Mouse (Mus musculus): ENCODE data around the gene Dock9. TPM values are rescaled to one million over a fixed set of nuclear protein-coding genes. Genes with fewer than 3 reads are reported as not detected.
"Not testable (repeated sequence)": the region's sequence is repeated elsewhere in the genome, so short reads cannot be mapped to it uniquely, and the experiment has no call there.

The Dock9 gene
- polyA plus RNA-seq, 1 experiment from 2014 or later = 6.0 TPM

DNA sequence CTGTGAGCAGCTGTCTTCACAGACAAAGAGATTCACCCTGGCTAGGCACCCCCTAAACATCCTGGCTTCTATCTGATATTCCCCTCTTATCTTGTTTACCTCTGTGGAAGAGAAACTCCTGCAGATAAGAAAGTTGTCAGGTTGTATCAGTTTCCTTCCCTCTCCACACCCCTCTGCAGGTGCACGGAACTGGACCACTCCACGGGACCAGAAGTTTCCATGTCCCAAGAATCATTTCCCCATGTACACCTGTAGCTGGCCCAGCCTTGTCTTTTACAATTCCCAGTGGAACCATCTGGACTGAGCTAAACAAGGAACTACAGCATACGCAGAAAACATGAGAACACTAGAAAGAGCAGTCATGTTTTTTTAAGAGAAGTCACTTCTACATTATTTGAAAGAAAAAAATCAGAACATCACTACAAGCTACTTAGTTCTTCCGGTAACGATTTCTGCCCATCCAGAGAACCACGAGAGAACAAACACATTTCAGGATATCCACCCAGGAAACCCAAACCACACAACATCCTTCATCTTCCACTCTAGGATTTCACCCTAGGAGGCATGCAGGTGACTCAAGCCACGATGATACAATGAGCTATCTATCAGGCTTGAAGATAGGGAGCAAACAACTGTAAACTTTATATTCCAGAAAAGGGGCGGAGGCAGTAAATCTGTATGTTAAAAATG, 101.1 kb downstream of the Dock9 start:
- H3K4me1 ChIP-seq (replicated peaks; ENCODE audit: control insufficient read depth, insufficient read depth, low read length) = peaks cover 5% of the 10 kb centered on the region; the same call in 1 of the 2 replicates
- H3K9me3 ChIP-seq (ENCODE audit: control insufficient read depth, low read length) = no peaks in the 10 kb centered on the region
- no peak for DNase-seq (ENCODE audit: low spot score)
- H3K27ac ChIP-seq (ENCODE audit: low read depth, low read length) = no peak overlapping the region
- no peak overlapping the region for H3K4me3 ChIP-seq (ENCODE audit: low read depth, low read length)
- H3K27me3 ChIP-seq (ENCODE audit: control insufficient read depth, insufficient read depth, low read length) = no peaks in the 10 kb centered on the region
- WGBS = 84% methylated on average over 8 of the region's 8 CpGs
- no peaks in the 10 kb centered on the region for H3K36me3 ChIP-seq (ENCODE audit: control insufficient read depth, insufficient read depth, low read length)
- H3K4me2 ChIP-seq (replicated peaks; ENCODE audit: low read depth, low read length) = no peak overlapping the region
- ATAC-seq (ENCODE audit: low FRiP score) = no peak
- H3K9ac ChIP-seq (ENCODE audit: low read depth, low read length) = no peak overlapping the region

GRCm38 (mm10) chr14:121694706-121695105, 102.9 kb downstream of the Dock9 start:
- H3K4me3 ChIP-seq (ENCODE audit: low read depth, low read length) = no peak overlapping the region
- no peaks in the 10 kb centered on the region for H3K9me3 ChIP-seq (ENCODE audit: control insufficient read depth, low read length)
- ATAC-seq (ENCODE audit: low FRiP score) (no peak), DNase-seq (ENCODE audit: low spot score) (no peak)
- H3K36me3 ChIP-seq (ENCODE audit: control insufficient read depth, insufficient read depth, low read length) = no peaks in the 10 kb centered on the region
- 93% methylated on average over 3 of the region's 3 CpGs for WGBS
- H3K9ac ChIP-seq (ENCODE audit: low read depth, low read length) = no peak overlapping the region
- peaks cover 5% of the 10 kb centered on the region; the same call in 1 of the 2 replicates for H3K4me1 ChIP-seq (replicated peaks; ENCODE audit: control insufficient read depth, insufficient read depth, low read length)
- no peak overlapping the region for H3K4me2 ChIP-seq (replicated peaks; ENCODE audit: low read depth, low read length)
- no peaks in the 10 kb centered on the region for H3K27me3 ChIP-seq (ENCODE audit: control insufficient read depth, insufficient read depth, low read length)
- no peak overlapping the region for H3K27ac ChIP-seq (ENCODE audit: low read depth, low read length)

DNA sequence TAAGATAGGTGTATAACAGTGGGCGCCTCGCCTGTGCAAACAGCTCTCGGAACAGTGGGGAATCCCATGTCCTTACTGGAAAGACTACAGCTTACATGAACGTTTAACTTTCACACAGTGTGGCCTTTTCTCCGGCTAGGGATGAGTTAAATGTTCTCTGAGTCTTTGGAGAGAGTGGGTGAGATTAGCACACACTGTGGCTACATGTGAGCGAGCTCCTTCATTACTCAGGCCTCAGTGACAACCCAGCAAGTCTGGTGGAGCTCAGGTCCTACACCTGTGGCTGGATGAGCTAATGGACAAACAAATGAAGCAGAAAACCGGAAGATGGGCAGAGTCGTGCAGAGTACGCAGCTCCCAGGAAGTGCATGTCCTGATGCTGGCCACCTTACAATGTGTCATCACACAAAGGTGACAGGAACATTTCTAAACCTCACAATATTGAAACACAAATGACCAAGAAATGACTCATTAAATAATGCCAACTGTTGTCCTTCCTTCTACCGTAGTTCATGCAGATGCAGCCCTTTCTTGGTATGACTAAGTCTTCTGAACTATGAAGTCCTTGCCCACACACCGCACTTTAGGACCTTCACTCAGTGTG, 103.5 kb downstream of the Dock9 start:
- no peaks in the 10 kb centered on the region for H3K27me3 ChIP-seq (ENCODE audit: control insufficient read depth, insufficient read depth, low read length)
- no peak for ATAC-seq (ENCODE audit: low FRiP score)
- peaks cover 5% of the 10 kb centered on the region; the same call in 1 of the 2 replicates for H3K4me1 ChIP-seq (replicated peaks; ENCODE audit: control insufficient read depth, insufficient read depth, low read length)
- no peaks in the 10 kb centered on the region for H3K36me3 ChIP-seq (ENCODE audit: control insufficient read depth, insufficient read depth, low read length)
- DNase-seq (ENCODE audit: low spot score) = no peak
- H3K9ac ChIP-seq (ENCODE audit: low read depth, low read length) = no peak overlapping the region
- H3K4me3 ChIP-seq (ENCODE audit: low read depth, low read length) = no peak overlapping the region
- H3K27ac ChIP-seq (ENCODE audit: low read depth, low read length) = no peak overlapping the region
- no peaks in the 10 kb centered on the region for H3K9me3 ChIP-seq (ENCODE audit: control insufficient read depth, low read length)
- WGBS = 88% methylated on average over 11 of the region's 11 CpGs
- H3K4me2 ChIP-seq (replicated peaks; ENCODE audit: low read depth, low read length) = no peak overlapping the region

DNA sequence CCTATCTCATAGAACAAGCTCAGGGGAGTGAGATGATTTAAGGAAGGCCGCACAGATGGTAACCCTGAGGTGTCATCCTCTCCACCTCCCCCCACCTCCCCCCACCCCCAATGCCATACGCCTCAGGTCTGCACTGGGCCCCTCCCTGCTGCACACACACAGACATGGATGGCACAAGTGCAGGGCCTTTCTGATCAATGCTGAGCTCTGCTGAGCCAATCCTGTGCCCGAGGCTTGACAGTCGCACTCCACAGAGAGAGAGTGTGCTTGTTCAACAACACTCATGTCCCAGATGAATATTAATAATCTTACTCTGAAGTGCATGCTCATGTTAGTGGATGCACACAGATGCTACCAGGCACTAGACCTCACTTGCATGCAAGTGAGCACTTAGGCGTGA, 108.0 kb downstream of the Dock9 start:
- H3K4me2 ChIP-seq (replicated peaks; ENCODE audit: low read depth, low read length); H3K9ac ChIP-seq (ENCODE audit: low read depth, low read length); DNase-seq (ENCODE audit: low spot score); H3K27me3 ChIP-seq (ENCODE audit: control insufficient read depth, insufficient read depth, low read length); ATAC-seq (ENCODE audit: low FRiP score); H3K9me3 ChIP-seq (ENCODE audit: control insufficient read depth, low read length); H3K4me1 ChIP-seq (replicated peaks; ENCODE audit: control insufficient read depth, insufficient read depth, low read length); H3K27ac ChIP-seq (ENCODE audit: low read depth, low read length); H3K36me3 ChIP-seq (ENCODE audit: control insufficient read depth, insufficient read depth, low read length); H3K4me3 ChIP-seq (ENCODE audit: low read depth, low read length): not testable (repeated sequence)
- WGBS = 78% methylated on average over 5 of the region's 5 CpGs

- DNase-seq (ENCODE audit: low spot score) = no peak
- H3K36me3 ChIP-seq (ENCODE audit: control insufficient read depth, insufficient read depth, low read length) = no peaks in the 10 kb centered on the region
- H3K27me3 ChIP-seq (ENCODE audit: control insufficient read depth, insufficient read depth, low read length) = no peaks in the 10 kb centered on the region
- H3K27ac ChIP-seq (ENCODE audit: low read depth, low read length) = no peak overlapping the region
- 28% methylated on average over 1 of the region's 1 CpGs for WGBS
- H3K4me1 ChIP-seq (replicated peaks; ENCODE audit: control insufficient read depth, insufficient read depth, low read length) = no peaks in the 10 kb centered on the region
- no peak for ATAC-seq (ENCODE audit: low FRiP score)
- no peak overlapping the region for H3K9ac ChIP-seq (ENCODE audit: low read depth, low read length)
- H3K4me3 ChIP-seq (ENCODE audit: low read depth, low read length) = no peak overlapping the region
- H3K9me3 ChIP-seq (ENCODE audit: control insufficient read depth, low read length) = no peaks in the 10 kb centered on the region
- no peak overlapping the region for H3K4me2 ChIP-seq (replicated peaks; ENCODE audit: low read depth, low read length)
Measured at GRCm38 (mm10) chr14:121688175-121688574, 109.5 kb downstream of the Dock9 start.

DNA sequence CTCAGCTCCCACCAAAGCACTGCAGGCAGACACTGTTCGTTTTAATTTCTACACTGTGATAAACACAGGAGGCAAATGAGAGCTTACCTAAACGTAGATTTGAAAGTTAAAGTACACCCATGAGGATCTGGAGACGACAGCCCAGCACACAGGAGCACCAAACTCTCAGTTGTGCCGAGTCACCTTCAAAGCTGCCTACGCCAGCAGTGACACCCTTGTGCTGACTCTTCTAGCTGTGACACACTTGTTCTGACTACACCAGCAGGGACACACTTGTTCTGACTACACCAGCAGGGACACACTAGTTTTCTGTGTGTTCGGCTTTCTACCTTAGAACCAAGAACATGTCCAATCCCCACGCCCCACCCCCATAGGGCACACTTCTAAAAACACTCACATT, 110.4 kb downstream of the Dock9 start:
- DNase-seq (ENCODE audit: low spot score) (no peak), ATAC-seq (ENCODE audit: low FRiP score) (no peak)
- no peak overlapping the region for H3K4me2 ChIP-seq (replicated peaks; ENCODE audit: low read depth, low read length)
- H3K9me3 ChIP-seq (ENCODE audit: control insufficient read depth, low read length) = no peaks in the 10 kb centered on the region
- no peak overlapping the region for H3K27ac ChIP-seq (ENCODE audit: low read depth, low read length)
- H3K27me3 ChIP-seq (ENCODE audit: control insufficient read depth, insufficient read depth, low read length) = no peaks in the 10 kb centered on the region
- WGBS = 83% methylated on average over 7 of the region's 7 CpGs
- no peaks in the 10 kb centered on the region for H3K4me1 ChIP-seq (replicated peaks; ENCODE audit: control insufficient read depth, insufficient read depth, low read length)
- H3K36me3 ChIP-seq (ENCODE audit: control insufficient read depth, insufficient read depth, low read length) = no peaks in the 10 kb centered on the region
- no peak overlapping the region for H3K9ac ChIP-seq (ENCODE audit: low read depth, low read length)
- no peak overlapping the region for H3K4me3 ChIP-seq (ENCODE audit: low read depth, low read length)

DNA sequence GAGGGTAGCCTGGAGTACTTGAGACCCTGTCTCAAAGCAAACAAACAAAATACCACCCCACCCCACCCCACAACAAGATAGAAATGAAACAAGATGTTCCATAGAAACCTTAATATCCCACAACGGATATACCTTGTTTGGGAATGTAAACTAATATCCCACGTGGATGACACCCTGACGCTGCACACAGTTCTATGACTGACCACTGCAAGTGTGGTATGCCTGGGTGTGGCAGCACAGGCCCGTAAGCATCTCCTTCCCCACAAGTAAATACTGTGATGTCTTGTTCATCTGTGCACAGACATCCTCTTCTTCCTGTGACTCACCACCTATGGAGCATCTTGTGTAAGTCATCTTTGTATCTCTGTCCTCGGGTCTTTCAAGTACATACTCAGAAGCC, 118.7 kb downstream of the Dock9 start:
- Histone ChIP-seq H3K9ac (ENCODE audit: low read depth, low read length) (no peak overlapping the region), H3K27me3 (ENCODE audit: control insufficient read depth, insufficient read depth, low read length) (no peaks in the 10 kb centered on the region), H3K9me3 (ENCODE audit: control insufficient read depth, low read length) (no peaks in the 10 kb centered on the region), H3K27ac (ENCODE audit: low read depth, low read length) (no peak overlapping the region), H3K36me3 (ENCODE audit: control insufficient read depth, insufficient read depth, low read length) (no peaks in the 10 kb centered on the region), H3K4me2 (replicated peaks; ENCODE audit: low read depth, low read length) (no peak overlapping the region), H3K4me1 (replicated peaks; ENCODE audit: control insufficient read depth, insufficient read depth, low read length) (no peaks in the 10 kb centered on the region), H3K4me3 (ENCODE audit: low read depth, low read length) (no peak overlapping the region)
- ATAC-seq (ENCODE audit: low FRiP score) (no peak), DNase-seq (ENCODE audit: low spot score) (no peak)
- 94% methylated on average over 5 of the region's 5 CpGs for WGBS

- Histone ChIP-seq H3K4me1 (replicated peaks; ENCODE audit: control insufficient read depth, insufficient read depth, low read length) (no peaks in the 10 kb centered on the region), H3K4me3 (ENCODE audit: low read depth, low read length) (no peak overlapping the region), H3K9ac (ENCODE audit: low read depth, low read length) (no peak overlapping the region), H3K27ac (ENCODE audit: low read depth, low read length) (no peak overlapping the region), H3K27me3 (ENCODE audit: control insufficient read depth, insufficient read depth, low read length) (no peaks in the 10 kb centered on the region), H3K9me3 (ENCODE audit: control insufficient read depth, low read length) (no peaks in the 10 kb centered on the region), H3K4me2 (replicated peaks; ENCODE audit: low read depth, low read length) (no peak overlapping the region), H3K36me3 (ENCODE audit: control insufficient read depth, insufficient read depth, low read length) (no peaks in the 10 kb centered on the region)
- DNase-seq (ENCODE audit: low spot score) = no peak
- WGBS = 78% methylated on average over 10 of the region's 10 CpGs
- ATAC-seq (ENCODE audit: low FRiP score) = no peak
Measured at GRCm38 (mm10) chr14:121678445-121678844, 119.2 kb downstream of the Dock9 start.
